Mouse (Mus musculus): ENCODE measurements around the gene Eif3g. TPM values are rescaled to one million over a fixed set of nuclear protein-coding genes. Genes with fewer than 3 reads are reported as not detected.

Eif3g gene
- 252 and 265 TPM in 2 replicates for polyA plus RNA-seq (2015; fragmentation: Nextera tagmentation; extraction: Ambion mirVana)

GRCm38 (mm10) chr9:20898511-20899073 is at the start of gene Eif3g:
Eif3g (minus strand) TSS chr9:20898623.
- H3K4me3 ChIP-seq = peak within 1 kb of the TSS; percentile 92
- H3K36me3 ChIP-seq = peaks cover 35% of the 10 kb centered on the region
- no peaks in the 10 kb centered on the region for H3K9me3 ChIP-seq
- peaks cover 28% of the 10 kb centered on the region for H3K4me1 ChIP-seq (replicated peaks)
- H3K27ac ChIP-seq = peak within 1 kb of the TSS; percentile 49; the same call in 1 of the 2 replicates
- no peaks in the 10 kb centered on the region for H3K27me3 ChIP-seq
- peak; percentile 86 for ATAC-seq (ENCODE audit: low FRiP score)
- peak within 1 kb of the TSS; percentile 99 for H3K4me2 ChIP-seq
- WGBS = 5% methylated on average over 33 of the region's 34 CpGs
- peak within 1 kb of the TSS; percentile 95 for H3K9ac ChIP-seq

- Histone ChIP-seq H3K4me2 (no peak overlapping the region), H3K4me3 (no peak overlapping the region), H3K27me3 (no peaks in the 10 kb centered on the region), H3K36me3 (peaks cover 8% of the 10 kb centered on the region), H3K9ac (no peak overlapping the region), H3K4me1 (replicated peaks) (peaks cover 35% of the 10 kb centered on the region), H3K27ac (no peak overlapping the region), H3K9me3 (no peaks in the 10 kb centered on the region)
- WGBS = 89% methylated on average over 16 of the region's 16 CpGs
- no peak for ATAC-seq (ENCODE audit: low FRiP score)
Measured at GRCm38 (mm10) chr9:20946066-20946880, 47.9 kb upstream of the Eif3g start.

- ATAC-seq (ENCODE audit: low FRiP score) = no peak
- peaks cover 24% of the 10 kb centered on the region; the same call in 1 of the 2 replicates for H3K4me1 ChIP-seq (replicated peaks)
- peaks cover 23% of the 10 kb centered on the region for H3K36me3 ChIP-seq
- H3K9ac ChIP-seq = peak overlapping the region; percentile 43; the same call in 1 of the 2 replicates
- no peak overlapping the region for H3K27ac ChIP-seq
- 74% methylated on average over 4 of the region's 4 CpGs for WGBS
- no peaks in the 10 kb centered on the region for H3K9me3 ChIP-seq
- no peak overlapping the region for H3K4me3 ChIP-seq
- H3K27me3 ChIP-seq = no peaks in the 10 kb centered on the region
- no peak overlapping the region for H3K4me2 ChIP-seq
Measured at GRCm38 (mm10) chr9:20944697-20945370, 46.4 kb upstream of the Eif3g start.

GRCm38 (mm10) chr9:20943911-20944310 is 45.5 kb upstream of the Eif3g start:
- Histone ChIP-seq H3K9me3 (no peaks in the 10 kb centered on the region), H3K4me1 (replicated peaks) (peaks cover 24% of the 10 kb centered on the region; the same call in 1 of the 2 replicates), H3K4me3 (no peak overlapping the region), H3K9ac (peak overlapping the region; percentile 43; the same call in 1 of the 2 replicates), H3K27me3 (no peaks in the 10 kb centered on the region), H3K36me3 (peaks cover 32% of the 10 kb centered on the region), H3K4me2 (no peak overlapping the region), H3K27ac (no peak overlapping the region)
- no peak for ATAC-seq (ENCODE audit: low FRiP score)
- WGBS = 12% methylated on average over 2 of the region's 2 CpGs

GRCm38 (mm10) chr9:20943396-20943795 is 45.0 kb upstream of the Eif3g start:
- Histone ChIP-seq H3K27ac (no peak overlapping the region), H3K4me2 (no peak overlapping the region), H3K4me1 (replicated peaks) (peaks cover 21% of the 10 kb centered on the region; the same call in 1 of the 2 replicates), H3K9me3 (no peaks in the 10 kb centered on the region), H3K4me3 (no peak overlapping the region), H3K9ac (0 out of 2 replicates have a peak overlapping the region, but pooled peaks have one; percentile 43), H3K36me3 (peaks cover 37% of the 10 kb centered on the region), H3K27me3 (no peaks in the 10 kb centered on the region)
- 96% methylated on average over 7 of the region's 7 CpGs for WGBS
- ATAC-seq (ENCODE audit: low FRiP score) = no peak

GRCm38 (mm10) chr9:20923258-20923657 is 24.8 kb upstream of the Eif3g start:
- no peaks in the 10 kb centered on the region for H3K9me3 ChIP-seq
- WGBS = 99% methylated on average over 3 of the region's 3 CpGs
- H3K4me1 ChIP-seq (replicated peaks) = no peaks in the 10 kb centered on the region
- H3K27ac ChIP-seq = no peak overlapping the region
- no peak overlapping the region for H3K4me2 ChIP-seq
- no peaks in the 10 kb centered on the region for H3K27me3 ChIP-seq
- no peak overlapping the region for H3K9ac ChIP-seq
- ATAC-seq (ENCODE audit: low FRiP score) = no peak
- peaks cover 98% of the 10 kb centered on the region for H3K36me3 ChIP-seq
- H3K4me3 ChIP-seq = no peak overlapping the region

GRCm38 (mm10) chr9:20916160-20916559 is 17.7 kb upstream of the Eif3g start:
- Histone ChIP-seq H3K4me1 (replicated peaks) (no peaks in the 10 kb centered on the region), H3K27me3 (no peaks in the 10 kb centered on the region), H3K9me3 (no peaks in the 10 kb centered on the region), H3K4me2 (no peak overlapping the region), H3K27ac (no peak overlapping the region), H3K4me3 (no peak overlapping the region), H3K9ac (no peak overlapping the region), H3K36me3 (peaks cover 100% of the 10 kb centered on the region)
- WGBS = 92% methylated on average over 4 of the region's 4 CpGs
- ATAC-seq (ENCODE audit: low FRiP score) = no peak

GRCm38 (mm10) chr9:20909948-20910347 is 11.5 kb upstream of the Eif3g start:
- Histone ChIP-seq H3K4me2 (no peak overlapping the region), H3K4me1 (replicated peaks) (no peaks in the 10 kb centered on the region), H3K36me3 (peaks cover 100% of the 10 kb centered on the region), H3K4me3 (no peak overlapping the region), H3K27ac (no peak overlapping the region), H3K9ac (no peak overlapping the region), H3K9me3 (no peaks in the 10 kb centered on the region), H3K27me3 (no peaks in the 10 kb centered on the region)
- 94% methylated on average over 9 of the region's 9 CpGs for WGBS
- ATAC-seq (ENCODE audit: low FRiP score) = no peak

GRCm38 (mm10) chr9:20902174-20902491 is 3.7 kb upstream of the Eif3g start:
- no peaks in the 10 kb centered on the region for H3K9me3 ChIP-seq
- peaks cover 31% of the 10 kb centered on the region for H3K36me3 ChIP-seq
- ATAC-seq (ENCODE audit: low FRiP score) = no peak
- 45% methylated on average over 6 of the region's 6 CpGs for WGBS
- no peak overlapping the region for H3K4me2 ChIP-seq
- no peak overlapping the region for H3K4me3 ChIP-seq
- H3K27ac ChIP-seq = no peak overlapping the region
- no peak overlapping the region for H3K9ac ChIP-seq
- peaks cover 14% of the 10 kb centered on the region for H3K4me1 ChIP-seq (replicated peaks)
- H3K27me3 ChIP-seq = no peaks in the 10 kb centered on the region

- WGBS = 20% methylated on average over 13 of the region's 13 CpGs
- Histone ChIP-seq H3K4me2 (no peak overlapping the region), H3K4me3 (no peak overlapping the region), H3K27me3 (no peaks in the 10 kb centered on the region), H3K36me3 (peaks cover 31% of the 10 kb centered on the region), H3K9ac (no peak overlapping the region), H3K4me1 (replicated peaks) (peaks cover 19% of the 10 kb centered on the region), H3K27ac (no peak overlapping the region), H3K9me3 (no peaks in the 10 kb centered on the region)
- ATAC-seq (ENCODE audit: low FRiP score) = no peak
Measured at GRCm38 (mm10) chr9:20901466-20902173, 3.2 kb upstream of the Eif3g start.

GRCm38 (mm10) chr9:20897736-20898510 is 500 bp downstream of the Eif3g start:
- Histone ChIP-seq H3K9me3 (no peaks in the 10 kb centered on the region), H3K9ac (peak overlapping the region; percentile 95), H3K27me3 (no peaks in the 10 kb centered on the region), H3K4me1 (replicated peaks) (peaks cover 28% of the 10 kb centered on the region), H3K36me3 (peaks cover 42% of the 10 kb centered on the region), H3K4me3 (peak overlapping the region; percentile 92), H3K4me2 (peak overlapping the region; percentile 99), H3K27ac (peak overlapping the region; percentile 49; the same call in 1 of the 2 replicates)
- ATAC-seq (ENCODE audit: low FRiP score) = peak; percentile 78
- WGBS = 6% methylated on average over 34 of the region's 39 CpGs

Measured in hindbrain, embryonic 13.5 days (tissue).